Mouse (Mus musculus) cerebral cortex, adult 2 months (tissue): ENCODE data around the gene Nkain1.

Experiments
- WGBS: fragments of 180-500 bp; shearing (Covaris S2); methylation state at CpG from one replicate; pipeline ENCODE4 v1.1.7; 2018; 5-methylcytosine and 5-hydroxymethylcytosine counted together

The Nkain1 gene

DNA sequence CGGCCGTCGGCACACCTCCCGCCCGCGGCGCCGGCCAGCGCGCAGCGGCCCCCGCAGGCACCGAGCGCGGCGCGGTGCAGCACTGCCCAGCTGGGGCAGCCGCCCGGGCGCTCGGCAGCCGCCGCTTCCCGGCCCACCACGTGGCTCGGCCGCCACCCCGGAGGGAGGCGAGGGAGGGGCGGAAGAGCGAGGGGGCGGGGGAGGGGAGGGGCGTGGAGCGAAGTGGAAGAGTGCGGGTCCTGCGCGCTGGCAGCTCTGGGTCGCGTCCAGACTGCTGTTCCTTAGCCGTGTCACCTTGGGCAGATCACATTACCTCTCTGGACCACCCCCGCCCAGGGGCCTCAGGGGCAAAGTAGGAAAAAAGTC, at the start of gene Nkain1:
Nkain1 (minus strand) TSS at position 126 of the 366 bp plus-strand sequence.
- under 1% methylated on average over 41 of the region's 41 CpGs for WGBS

DNA sequence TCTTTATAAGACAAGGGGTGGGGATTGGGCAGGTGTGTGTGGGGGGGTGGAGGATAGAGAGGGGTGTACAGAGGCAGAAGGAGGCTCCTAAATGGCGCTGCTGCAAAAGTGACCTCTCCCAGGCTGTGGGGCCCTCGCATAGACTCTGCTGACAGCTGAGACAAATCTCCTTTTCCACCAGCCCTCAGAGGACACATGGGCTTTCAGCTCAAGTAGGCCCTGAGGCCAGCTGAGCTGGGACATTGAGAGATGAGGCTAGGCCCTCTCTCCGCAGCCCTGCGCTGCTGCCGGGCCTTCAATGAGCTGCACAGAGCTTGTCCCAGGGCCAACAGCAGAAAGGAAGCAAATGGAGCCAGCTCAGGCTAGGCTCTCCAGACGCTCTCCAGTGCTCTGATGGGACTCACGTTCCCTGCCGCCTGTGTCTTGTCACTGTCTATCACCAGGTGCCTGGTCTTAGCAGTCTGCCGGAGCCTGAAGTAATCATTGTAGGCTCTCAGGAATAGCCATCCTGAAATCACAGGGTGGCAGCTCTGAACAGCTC, 4.8 kb upstream of the Nkain1 start:
- WGBS = 85% methylated on average over 9 of the region's 9 CpGs

DNA sequence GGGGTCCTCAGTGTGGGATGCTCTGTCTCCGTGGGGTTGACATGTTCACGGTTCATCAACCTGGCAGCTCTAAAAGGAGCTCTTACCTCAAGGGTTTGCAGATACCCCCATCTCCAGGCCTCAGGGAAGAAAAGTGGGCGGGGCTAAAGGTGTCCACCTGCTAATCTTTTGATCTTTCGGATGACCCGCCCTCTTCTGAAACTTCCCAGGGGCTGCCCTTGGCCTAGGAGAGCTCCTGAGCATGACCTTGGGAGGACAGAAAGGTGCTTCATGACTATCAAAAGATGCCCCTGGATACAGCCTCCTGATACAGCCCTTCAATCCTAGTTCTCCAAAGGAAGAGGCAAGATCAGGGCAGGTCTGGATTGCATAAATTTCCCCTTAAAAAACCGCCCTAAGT, 3.1 kb upstream of the Nkain1 start:
- WGBS = 74% methylated on average over 6 of the region's 6 CpGs

DNA sequence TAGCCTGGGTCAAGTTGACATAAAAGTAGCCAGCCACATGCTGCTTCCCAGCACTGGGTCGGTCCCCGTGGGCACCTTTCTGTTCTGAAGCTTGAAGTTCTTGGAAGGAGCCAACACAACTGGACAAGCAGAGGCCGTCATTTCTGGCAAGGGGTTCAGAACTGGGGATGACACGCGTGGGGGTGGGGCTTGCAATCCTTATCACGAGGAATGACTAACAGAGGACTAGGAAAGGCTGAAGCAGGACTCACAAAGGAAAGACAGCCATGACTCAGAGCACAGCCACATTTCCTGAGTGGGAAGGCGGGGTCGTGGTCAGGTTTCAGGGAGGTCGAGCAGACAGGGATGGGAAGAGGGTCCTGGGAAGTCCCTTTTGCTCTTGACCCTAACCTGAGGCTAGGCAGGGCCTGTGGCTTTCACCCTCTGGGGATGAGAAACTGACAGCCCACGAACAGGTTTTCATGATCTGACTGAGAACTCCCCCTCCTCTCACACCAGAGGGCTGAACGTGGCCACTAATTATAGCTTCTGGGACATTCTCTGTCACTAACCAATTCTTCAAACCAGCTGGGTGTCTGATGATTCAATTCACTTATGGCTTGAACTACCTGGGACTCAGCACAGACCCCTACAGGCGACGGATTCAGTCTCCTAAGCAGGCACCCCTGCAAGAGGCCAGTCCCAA, 2.4 kb upstream of the Nkain1 start:
- 66% methylated on average over 13 of the region's 13 CpGs for WGBS

DNA sequence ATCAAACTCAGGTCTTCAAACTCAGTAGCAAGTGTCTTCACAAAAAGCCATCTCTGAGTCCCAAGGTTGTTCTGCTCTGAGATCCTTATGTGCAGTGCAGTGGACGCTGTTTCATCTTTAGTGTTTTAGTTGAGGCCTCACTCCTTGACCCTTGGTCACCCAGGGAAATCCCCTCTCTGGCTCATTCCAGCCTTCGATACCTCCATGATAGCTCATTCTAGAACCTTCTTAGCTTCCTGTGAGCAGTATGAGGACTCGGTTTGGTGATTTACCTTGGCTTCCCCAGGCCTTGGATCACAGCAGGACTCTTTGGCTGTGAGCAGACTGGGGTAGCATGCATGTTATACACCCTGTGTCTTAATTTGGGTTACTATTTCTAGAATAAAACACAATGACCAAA, 1.6 kb upstream of the Nkain1 start:
- 89% methylated on average over 3 of the region's 3 CpGs for WGBS

DNA sequence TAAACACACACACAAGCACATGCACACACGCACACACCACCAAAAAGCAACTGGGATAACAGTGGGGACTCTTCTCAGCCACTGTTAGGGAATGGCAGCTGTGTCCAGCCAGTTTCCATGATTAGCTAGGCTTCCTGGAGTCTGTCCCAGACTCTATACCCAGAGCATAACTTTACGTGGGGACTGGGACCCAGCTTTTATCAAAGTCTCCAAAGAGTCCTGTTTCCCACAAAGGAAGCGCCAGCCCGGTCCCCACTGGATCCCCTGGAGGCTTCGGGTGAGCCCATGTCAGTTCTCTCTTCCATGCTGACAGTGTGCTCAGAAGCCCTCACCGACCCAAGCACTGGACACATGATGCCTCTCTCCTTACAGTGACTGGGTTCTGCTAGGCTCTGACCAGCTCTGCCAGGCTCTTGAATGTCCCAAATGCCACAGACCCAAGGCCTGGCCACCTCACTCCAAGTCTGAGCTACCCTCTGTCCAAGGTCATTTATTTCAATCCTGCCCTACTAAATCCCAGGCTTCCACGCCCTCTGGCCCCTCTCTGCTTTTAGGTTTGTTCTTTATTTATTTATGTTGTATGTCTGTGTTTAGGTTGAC, 988 bp upstream of the Nkain1 start:
- WGBS = 77% methylated on average over 7 of the region's 7 CpGs

DNA sequence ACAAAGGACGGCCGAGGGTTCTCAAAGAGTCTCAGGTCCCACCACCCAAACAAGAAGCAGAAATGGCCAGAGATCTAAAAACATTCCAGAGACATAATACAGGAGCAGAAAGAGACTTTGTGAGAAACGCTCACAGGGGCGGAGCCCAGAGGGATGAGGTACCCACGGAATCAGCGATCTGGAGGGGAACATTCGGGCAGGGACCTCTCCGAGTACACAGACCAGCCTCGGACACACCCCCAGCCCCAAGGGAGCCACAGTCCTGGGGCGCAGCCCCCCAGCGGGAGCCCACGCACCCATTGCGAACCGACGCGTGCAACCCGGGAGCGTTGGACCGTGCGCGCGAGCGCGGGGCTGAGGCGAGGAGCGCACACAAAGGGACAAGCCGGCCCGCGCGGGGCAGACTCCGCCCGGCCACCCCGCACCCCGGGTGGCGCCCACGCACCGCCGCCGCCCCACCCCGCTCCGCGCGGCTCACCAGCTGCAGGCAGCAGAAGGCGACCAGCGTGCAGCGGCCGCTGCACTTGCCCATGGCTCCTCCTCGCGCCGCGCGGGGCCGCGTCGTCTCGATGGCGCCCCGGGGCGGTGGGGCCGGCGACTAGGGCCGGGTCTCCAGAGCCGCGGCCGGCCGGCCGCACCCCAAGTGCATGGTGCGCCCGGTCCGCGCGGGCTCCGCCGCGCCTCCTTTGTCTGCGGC, 474 bp downstream of the Nkain1 start:
- WGBS = under 1% methylated on average over 71 of the region's 76 CpGs

DNA sequence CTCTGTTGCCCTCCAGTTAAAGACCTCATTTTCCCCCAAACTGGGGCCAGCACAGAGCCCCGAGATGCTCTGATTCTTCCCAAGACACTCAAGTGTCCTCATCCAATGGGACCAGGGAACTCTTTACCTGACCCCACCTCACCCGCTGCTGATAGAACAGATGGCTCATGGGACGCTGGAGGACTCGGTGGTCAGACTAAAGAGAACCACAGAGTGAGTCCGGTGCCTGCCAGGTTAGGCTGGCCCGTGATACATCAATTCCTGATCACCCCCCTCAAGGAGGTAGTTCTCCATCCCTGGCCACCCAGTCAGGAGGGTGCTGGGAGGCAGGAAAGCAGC, 992 bp downstream of the Nkain1 start:
- 4% methylated on average over 6 of the region's 6 CpGs for WGBS

DNA sequence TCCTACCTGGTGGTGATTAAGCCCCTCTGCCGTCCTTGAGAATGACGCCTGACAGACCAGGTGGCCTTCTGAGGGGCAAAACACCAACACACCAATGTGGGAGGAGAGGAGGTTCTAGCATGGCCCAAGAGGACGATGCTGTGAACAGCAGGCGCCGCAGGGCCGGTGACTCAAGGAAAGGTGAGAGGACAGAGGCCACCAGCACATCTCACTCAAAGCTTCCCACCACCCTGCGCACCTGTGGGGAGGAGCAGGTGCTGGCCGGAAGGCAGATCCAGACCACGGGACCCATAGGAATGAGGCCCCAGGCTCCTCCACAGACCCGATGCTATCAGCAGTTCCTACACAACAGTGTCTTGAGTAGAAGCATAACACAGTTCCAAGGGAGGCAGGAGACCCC, 1.4 kb downstream of the Nkain1 start:
- WGBS = 43% methylated on average over 10 of the region's 10 CpGs

DNA sequence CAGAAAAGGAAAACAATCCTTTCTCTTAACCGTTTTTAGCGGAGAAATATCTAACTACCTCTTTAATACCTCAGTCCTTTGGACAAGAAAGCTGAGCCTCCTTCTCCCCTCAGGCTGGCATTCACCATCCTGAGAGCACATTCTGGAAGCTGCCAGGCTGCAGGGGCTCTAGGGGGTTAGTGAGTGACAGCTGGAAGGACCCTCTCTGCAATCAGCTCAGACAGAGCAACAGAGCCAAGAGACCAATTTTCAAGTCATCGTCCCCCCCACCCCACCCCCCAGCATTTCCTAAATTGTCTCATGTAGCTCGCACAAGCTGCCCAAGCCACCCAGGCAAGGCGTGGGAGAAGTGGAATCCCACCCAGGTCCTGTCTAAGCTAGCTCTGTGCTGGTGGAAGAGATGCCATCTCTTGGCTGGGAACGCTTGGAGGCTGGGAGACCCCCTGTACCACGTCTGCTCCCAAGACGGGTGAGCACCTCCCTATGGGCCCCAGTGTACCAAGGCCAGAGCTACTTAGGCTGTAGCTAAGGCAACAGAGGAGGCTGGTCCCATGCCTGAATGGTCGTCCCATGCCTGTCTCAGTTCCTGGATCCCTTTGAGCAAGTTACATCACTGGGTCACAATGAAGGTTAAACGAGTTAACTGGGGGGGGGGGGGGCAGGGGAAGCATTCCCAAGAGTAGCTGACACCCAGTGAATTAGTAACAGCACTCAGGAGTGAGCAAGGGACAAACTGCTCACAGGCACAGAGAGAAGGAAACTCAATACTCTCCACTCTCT, 2.8 kb downstream of the Nkain1 start:
- 31% methylated on average over 10 of the region's 10 CpGs for WGBS

DNA sequence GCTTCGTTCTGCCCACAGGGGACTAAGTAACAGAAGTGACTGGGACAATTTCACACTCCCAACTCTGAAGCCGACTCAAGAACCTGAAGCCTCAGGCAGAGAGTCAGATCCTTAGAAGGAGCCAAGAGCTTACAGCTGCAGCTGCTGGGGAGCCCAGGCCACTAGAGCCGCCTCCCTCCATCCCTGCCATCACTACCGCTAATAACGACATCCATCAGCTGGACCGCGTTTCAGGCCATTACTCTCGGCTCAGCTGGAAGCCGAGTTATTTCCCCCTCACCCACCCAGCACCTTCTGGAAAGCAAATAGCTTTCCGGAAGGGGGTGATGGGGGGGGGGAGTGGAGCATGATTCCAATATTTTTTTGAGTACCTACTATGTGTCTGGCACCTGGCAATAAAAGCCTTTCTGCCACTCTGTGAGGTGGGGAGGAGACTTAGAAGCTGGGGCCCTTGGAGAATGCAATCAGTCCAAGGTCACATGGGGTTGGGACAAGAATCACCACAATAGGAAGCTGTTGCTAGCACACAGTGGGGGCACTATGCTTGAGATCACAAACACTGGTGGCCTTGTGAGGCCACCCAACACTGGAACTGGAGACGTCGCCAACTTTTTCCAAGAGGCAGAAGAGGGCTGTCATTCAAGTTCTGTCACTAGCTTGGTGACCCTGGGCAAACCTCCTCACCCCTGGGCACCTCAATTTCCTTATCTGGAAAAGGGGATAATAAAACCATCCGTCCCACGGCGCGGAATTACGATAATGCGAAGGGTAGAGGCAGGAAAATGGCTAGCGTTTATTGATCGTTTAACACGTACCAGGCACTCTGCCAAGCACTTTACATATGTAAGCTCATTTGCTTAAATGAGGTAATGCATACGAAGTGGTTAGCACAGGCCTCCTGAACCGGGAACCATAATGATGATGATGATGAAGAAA, 5.7 kb downstream of the Nkain1 start:
- WGBS = 56% methylated on average over 23 of the region's 23 CpGs

DNA sequence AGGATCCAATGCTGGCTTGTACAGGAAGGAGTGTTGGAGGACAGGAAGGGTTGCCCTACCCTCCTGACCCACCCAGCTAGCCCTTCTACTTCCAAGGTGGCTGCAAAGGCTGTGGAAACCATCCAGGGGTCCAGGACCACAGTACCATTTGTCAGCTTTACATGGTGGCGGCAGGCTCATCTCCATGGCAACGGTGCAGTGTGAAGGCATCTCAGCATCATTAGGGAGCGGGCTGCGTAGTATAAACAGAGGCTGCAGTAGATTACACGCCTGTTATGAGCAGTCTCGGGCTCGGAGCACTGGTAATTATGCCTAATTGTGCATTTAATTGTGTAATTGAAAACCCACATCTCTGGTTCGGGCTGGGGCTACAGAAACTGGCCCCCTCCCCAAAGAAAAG, 10.2 kb downstream of the Nkain1 start:
- 43% methylated on average over 8 of the region's 8 CpGs for WGBS

DNA sequence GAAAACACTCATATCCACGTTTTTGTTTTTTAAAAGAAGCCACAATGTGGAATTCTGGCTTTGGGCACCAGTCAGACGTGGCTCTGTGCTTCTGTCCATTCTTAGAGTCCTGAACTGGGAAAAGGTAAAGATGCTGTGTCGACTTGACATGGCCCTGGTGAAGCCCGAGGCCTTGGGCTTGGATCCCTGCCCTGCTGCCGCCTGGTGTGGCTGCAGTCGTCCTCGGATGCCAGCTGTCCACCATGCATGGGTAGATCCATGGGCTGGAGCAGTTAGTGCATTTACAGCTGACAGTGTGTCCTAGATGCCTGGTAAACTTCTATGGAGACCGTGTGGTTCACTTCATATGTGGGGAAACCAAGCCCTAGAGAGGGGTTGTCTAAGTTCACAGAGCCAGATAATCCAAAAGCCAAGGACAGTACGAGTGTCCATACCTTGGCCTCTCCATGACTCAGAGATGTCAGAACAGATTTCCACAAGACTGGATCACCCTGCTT, 10.7 kb downstream of the Nkain1 start:
- WGBS = 69% methylated on average over 9 of the region's 9 CpGs

DNA sequence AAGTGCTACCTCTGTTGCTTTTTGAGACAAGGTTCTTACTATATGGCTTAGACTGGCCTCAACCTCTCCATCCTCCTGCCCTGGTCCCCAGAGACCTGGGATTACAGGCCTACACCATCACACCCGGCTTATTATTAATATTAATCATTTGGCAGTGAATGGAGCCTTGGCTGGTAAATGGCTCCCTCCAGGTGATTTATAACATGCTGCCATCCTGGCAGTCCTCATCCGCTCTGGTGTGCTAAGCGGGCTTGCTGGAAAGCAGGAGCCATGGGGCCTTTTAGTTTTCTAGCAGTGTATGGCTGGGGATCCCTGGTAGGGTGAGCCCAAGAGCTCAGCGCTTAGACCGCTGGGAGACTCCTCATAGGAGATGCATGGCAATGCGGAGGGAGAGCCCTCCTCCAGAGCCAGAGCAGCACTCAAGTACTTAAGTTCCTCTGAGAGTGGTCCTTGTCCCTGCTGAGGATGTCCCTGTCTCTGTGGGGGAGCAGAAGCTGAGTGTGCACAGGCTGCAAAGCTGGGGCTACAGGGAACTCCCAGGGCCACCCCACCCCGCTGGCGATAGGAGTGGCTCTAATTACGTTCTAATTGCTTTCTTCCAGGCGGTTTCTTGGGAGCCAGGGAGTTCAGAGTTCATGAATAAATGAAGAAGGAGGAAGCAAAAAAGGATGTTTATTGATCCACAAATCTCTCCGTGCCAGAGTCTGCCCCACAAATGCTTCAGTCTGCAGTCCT, 13.2 kb downstream of the Nkain1 start:
- WGBS = 73% methylated on average over 11 of the region's 11 CpGs

DNA sequence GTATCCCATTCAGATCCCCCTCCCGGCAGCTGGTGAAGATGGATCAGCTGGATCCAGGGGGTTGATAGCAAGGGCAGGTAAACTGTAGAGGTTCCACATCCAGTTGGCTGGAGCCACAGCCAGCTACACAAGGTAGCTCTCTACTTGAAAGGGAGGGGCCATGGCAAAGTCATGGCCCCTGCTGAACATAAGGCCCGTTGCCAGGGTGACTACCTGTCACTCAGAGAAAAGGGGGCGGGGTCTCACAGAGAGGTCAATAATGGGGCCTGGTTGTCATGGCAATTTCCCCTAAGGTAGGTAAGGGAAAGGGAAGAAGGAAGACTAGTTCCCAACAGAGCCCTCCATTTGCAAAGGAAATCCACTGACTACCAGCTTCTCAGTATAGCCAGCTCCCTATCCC, 14.8 kb downstream of the Nkain1 start:
- WGBS = 79% methylated on average over 3 of the region's 3 CpGs

DNA sequence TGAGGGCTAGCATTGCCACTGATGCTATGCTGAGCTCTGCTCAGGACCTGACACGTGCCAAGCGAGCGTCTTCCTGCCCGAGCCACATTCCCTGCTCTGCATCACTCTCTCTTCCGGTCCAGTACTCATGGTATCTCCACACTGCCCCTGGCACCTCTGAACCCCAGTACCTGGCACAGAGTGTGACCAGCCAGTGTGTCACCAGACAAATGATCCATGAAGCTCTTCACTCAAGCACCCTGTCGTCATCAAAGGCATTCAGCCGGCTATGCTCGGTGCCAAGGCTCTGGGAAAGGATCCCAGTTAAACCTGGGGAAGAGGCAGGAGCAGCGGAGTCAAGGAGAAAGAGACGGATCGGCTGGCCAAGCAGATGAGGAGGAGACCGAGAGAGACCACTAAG, 16.1 kb downstream of the Nkain1 start:
- 55% methylated on average over 12 of the region's 12 CpGs for WGBS

DNA sequence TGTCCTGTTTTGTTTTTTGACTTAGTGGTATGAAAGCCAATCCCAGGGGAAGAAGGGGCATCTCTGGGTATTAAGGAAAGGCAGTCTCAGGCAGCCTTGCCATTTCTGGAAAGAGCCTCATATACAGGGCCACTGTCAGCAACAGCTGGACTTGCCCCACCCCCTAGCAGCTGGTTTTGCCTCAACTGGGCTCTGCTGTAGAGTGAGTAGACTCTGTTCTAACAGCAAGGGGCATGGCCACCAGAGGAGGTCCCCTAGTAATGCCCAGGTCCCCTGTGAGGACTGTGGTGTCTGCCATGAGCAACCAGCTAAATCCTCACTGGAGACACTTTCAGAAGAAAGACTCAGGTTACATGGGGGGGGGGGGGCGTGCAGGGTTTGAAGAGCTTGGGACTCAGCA, 17.0 kb downstream of the Nkain1 start:
- WGBS = 83% methylated on average over 1 of the region's 1 CpGs

DNA sequence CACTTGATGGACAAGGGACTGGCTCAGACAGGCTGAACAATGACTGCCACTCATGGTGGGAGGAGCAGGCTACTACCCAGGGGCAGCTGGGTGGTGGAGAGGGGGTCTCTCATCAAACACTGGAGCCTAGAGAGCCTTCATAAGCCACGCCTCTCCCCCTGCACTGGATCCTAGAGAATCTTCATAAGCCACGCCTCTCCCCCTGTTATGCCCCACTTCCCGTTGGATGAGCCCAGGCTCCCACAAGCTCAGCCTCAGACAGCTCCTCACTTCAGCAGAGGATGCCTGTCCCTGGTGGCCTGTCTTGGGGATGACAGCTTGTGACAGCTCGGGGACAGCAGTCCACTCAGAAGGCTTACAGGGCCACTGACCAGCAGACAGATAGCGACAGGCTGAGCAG, 17.7 kb downstream of the Nkain1 start:
- WGBS = 72% methylated on average over 5 of the region's 5 CpGs

DNA sequence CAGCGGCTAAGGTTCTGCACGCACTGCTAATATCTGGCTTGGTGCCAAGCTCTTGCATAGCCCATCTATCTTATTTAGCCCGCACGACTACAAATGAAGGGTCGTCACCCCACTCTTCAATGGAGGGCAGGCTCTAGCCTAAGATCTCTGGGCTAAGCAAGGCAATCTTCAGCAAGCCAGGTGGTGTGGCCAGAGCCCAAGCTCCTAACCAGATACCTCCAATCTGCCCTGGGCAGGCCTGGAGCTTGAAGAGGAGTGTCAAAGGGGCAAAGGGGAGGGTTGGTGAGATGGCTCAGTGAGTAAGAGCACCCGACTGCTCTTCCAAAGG, 20.9 kb downstream of the Nkain1 start:
- 51% methylated on average over 6 of the region's 6 CpGs for WGBS

DNA sequence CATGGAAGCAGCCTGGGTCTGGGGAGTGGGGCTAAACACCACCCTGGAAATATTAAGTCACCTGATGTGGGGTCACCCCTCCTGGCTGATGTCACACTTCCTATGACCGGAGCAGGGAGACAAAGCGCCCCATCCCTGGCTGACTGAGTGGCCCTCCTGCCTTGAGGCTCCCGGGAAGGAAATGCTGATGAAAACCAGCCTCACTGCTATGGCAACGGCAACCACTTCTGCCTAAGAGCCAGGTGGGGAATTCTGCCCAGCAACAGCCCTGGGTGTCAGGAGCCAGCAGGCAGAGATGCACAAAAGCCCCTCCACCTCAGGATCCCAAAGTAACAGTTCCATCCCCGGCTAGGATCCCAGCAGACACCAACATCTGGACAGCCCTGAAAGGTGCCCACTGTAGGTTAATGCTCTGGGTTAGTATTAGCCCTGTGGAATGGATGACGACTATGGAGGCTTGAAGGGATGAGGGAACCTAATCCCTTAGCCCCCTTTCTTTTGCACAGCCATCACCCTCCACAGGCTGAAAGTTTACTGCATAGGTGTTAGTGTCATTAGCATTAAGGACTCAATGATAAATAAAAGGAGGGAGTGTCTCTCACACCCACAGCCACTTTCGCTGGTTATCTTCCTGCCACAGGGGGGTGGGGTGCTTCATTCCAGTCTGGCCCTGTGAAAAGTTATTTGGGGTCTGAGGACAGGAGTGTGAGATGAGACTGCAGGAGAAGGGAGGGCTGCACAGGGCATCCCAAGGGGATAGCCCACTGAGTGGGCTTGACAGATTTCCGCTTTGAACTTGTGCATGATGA, 21.5 kb downstream of the Nkain1 start:
- 38% methylated on average over 8 of the region's 8 CpGs for WGBS
